In genomic region chr17:28331241-28332112, GRCm38 (mm10) we compare ENCODE assay signal across 9 mouse cellular contexts. TPM values are rescaled to one million over a fixed set of nuclear protein-coding genes. Genes with fewer than 3 reads are reported as not detected.
DNase-seq lines count a peak whose midpoint lies in the region; ATAC-seq and TF ChIP-seq lines count a peak whose summit lies in the region.
"Had no signal": no experiment of that assay in that cellular context is flagged by ENCODE, and none has a peak within 500 bp of the region (broad histone marks: within the 10 kb centered on the region; RNA-seq: fewer than 3 reads in every experiment).

No protein-coding gene starts in this region.

- peaks cover 12% of the 10 kb centered on the region for H3K4me1 ChIP-seq in lung, embryonic 14.5 days (ENCODE audit: insufficient read depth)
- peaks cover 62% of the 10 kb centered on the region for H3K4me1 ChIP-seq in embryonic facial prominence, embryonic 13.5 days
- H3K4me1 ChIP-seq in stomach, embryonic 15.5 days, result peaks cover 42% of the 10 kb centered on the region

- 29% methylated on average over 5 of the region's 7 CpGs for WGBS in lung, embryonic 14.5 days
- 34% methylated on average over 5 of the region's 7 CpGs for WGBS in embryonic facial prominence, embryonic 13.5 days
- WGBS in stomach, embryonic 15.5 days, result 38% methylated on average over 5 of the region's 7 CpGs

- ATAC-seq in lung, embryonic 14.5 days (ENCODE audit: insufficient read depth), result no peak
- ATAC-seq in embryonic facial prominence, embryonic 13.5 days (ENCODE audit: insufficient number of reproducible peaks, insufficient read depth, low FRiP score, low TSS enrichment, low read depth), result no peak
- ATAC-seq in stomach, embryonic 15.5 days (ENCODE audit: insufficient read depth, low FRiP score, low read depth), result no peak

- H3K27ac ChIP-seq in lung, embryonic 14.5 days (ENCODE audit: low read depth), result no peak overlapping the region
- H3K27ac ChIP-seq in embryonic facial prominence, embryonic 13.5 days, result peak overlapping the region; percentile 39; the same call in 1 of the 2 replicates
- H3K27ac ChIP-seq in stomach, embryonic 15.5 days, result peak overlapping the region; percentile 37

- H3K4me3 ChIP-seq in lung, embryonic 14.5 days (ENCODE audit: low read depth, low read length), result no peak overlapping the region
- H3K4me3 ChIP-seq in embryonic facial prominence, embryonic 13.5 days, result no peak overlapping the region
- no peak overlapping the region for H3K4me3 ChIP-seq in stomach, embryonic 15.5 days (replicated peaks)

- no peaks in the 10 kb centered on the region for H3K27me3 ChIP-seq in lung, embryonic 14.5 days (ENCODE audit: insufficient read depth, low read length)
- no peaks in the 10 kb centered on the region for H3K27me3 ChIP-seq in embryonic facial prominence, embryonic 13.5 days
- no peaks in the 10 kb centered on the region for H3K27me3 ChIP-seq in stomach, embryonic 15.5 days (replicated peaks)

- TF ChIP-seq CTCF in lung, embryonic 14.5 days (IDR thresholded peaks at IDR 0.05; ENCODE audit: low read depth), result no peak

- peak overlapping the region; percentile 8; the same call in 1 of the 2 replicates for H3K4me2 ChIP-seq in lung, embryonic 14.5 days
- no peak overlapping the region for H3K4me2 ChIP-seq in embryonic facial prominence, embryonic 13.5 days
- H3K4me2 ChIP-seq in stomach, embryonic 15.5 days, result no peak overlapping the region

- no peak overlapping the region for H3K9ac ChIP-seq in lung, embryonic 14.5 days
- 0 out of 2 replicates have a peak overlapping the region, but pooled peaks have one; percentile 44 for H3K9ac ChIP-seq in embryonic facial prominence, embryonic 13.5 days
- H3K9ac ChIP-seq in stomach, embryonic 15.5 days, result no peak overlapping the region

- H3K9me3 ChIP-seq in lung, embryonic 14.5 days (ENCODE audit: low read depth, low read length), result no peaks in the 10 kb centered on the region
- no peaks in the 10 kb centered on the region for H3K9me3 ChIP-seq in embryonic facial prominence, embryonic 13.5 days
- H3K9me3 ChIP-seq in stomach, embryonic 15.5 days, result no peaks in the 10 kb centered on the region

- peak; percentile 44 for DNase-seq in embryo, embryonic 10 days (ENCODE audit: low spot score)
- no peak for DNase-seq in embryo, embryonic 11 days
- peak; percentile 49 for DNase-seq in lung, embryonic 14.5 days
- DNase-seq in lung, postnatal 25 days (ENCODE audit: low spot score), result no peak
- DNase-seq in spleen, adult 18-20 months, result no peak
- DNase-seq in natural killer cell, adult 2 months (ENCODE audit: low spot score in 2 of 2), result no peak
- DNase-seq: adrenal gland, postnatal 14 days had no signal

- H3K36me3 ChIP-seq in lung, embryonic 14.5 days (ENCODE audit: insufficient read depth), result peaks cover 80% of the 10 kb centered on the region
- H3K36me3 ChIP-seq in embryonic facial prominence, embryonic 13.5 days, result peaks cover 71% of the 10 kb centered on the region
- peaks cover 28% of the 10 kb centered on the region for H3K36me3 ChIP-seq in stomach, embryonic 15.5 days

RNA-seq across cellular contexts. Expression of gene Rpl10a, which starts 3.2 kb away (rescaled TPM):
- polyA plus RNA-seq in lung, embryonic 14.5 days (2014; fragmentation: Nextera tagmentation; extraction: Ambion mirVana), result 799 and 802 TPM in 2 replicates
- 653 and 701 TPM in 2 replicates for polyA plus RNA-seq in embryonic facial prominence, embryonic 13.5 days (2015; fragmentation: Nextera tagmentation; extraction: Ambion mirVana)
- polyA plus RNA-seq in stomach, embryonic 15.5 days (2015; fragmentation: Nextera tagmentation; extraction: Ambion mirVana), result 490 and 616 TPM in 2 replicates

RNA-seq across cellular contexts. Expression of gene Fance, which starts 18.2 kb away (rescaled TPM):
- polyA plus RNA-seq in lung, embryonic 14.5 days (2014; fragmentation: Nextera tagmentation; extraction: Ambion mirVana), result 28.2 and 35.3 TPM in 2 replicates
- 34.5 and 39.5 TPM in 2 replicates for polyA plus RNA-seq in embryonic facial prominence, embryonic 13.5 days (2015; fragmentation: Nextera tagmentation; extraction: Ambion mirVana)
- polyA plus RNA-seq in stomach, embryonic 15.5 days (2015; fragmentation: Nextera tagmentation; extraction: Ambion mirVana), result 26.9 and 29.9 TPM in 2 replicates

RNA-seq across cellular contexts. Expression of gene Tead3, which starts 19.1 kb away (rescaled TPM):
- 11.2 and 11.3 TPM in 2 replicates for polyA plus RNA-seq in lung, embryonic 14.5 days (2014; fragmentation: Nextera tagmentation; extraction: Ambion mirVana)
- 14.9 and 18.9 TPM in 2 replicates for polyA plus RNA-seq in embryonic facial prominence, embryonic 13.5 days (2015; fragmentation: Nextera tagmentation; extraction: Ambion mirVana)
- polyA plus RNA-seq in stomach, embryonic 15.5 days (2015; fragmentation: Nextera tagmentation; extraction: Ambion mirVana), result 11.5 and 12.0 TPM in 2 replicates

RNA-seq across cellular contexts. Expression of gene Tulp1, which starts 33.5 kb away (rescaled TPM):
- 3.0 and 3.6 TPM in 2 replicates for polyA plus RNA-seq in lung, embryonic 14.5 days (2014; fragmentation: Nextera tagmentation; extraction: Ambion mirVana)
- polyA plus RNA-seq in embryonic facial prominence, embryonic 13.5 days (2015; fragmentation: Nextera tagmentation; extraction: Ambion mirVana), result 7.3 and 10.5 TPM in 2 replicates
- 4.2 and 5.0 TPM in 2 replicates for polyA plus RNA-seq in stomach, embryonic 15.5 days (2015; fragmentation: Nextera tagmentation; extraction: Ambion mirVana)

Comparison
In these comparisons a context has a peak if more than half of its experiments do, and no peak if none do; other contexts are left out.
1. DNase-seq: peak in embryo, embryonic 10 days (single experiment) and lung, embryonic 14.5 days (single experiment); none in embryo, embryonic 11 days (single experiment), lung, postnatal 25 days (single experiment), spleen, adult 18-20 months (0 of 2) and natural killer cell, adult 2 months (0 of 2).